Mouse (Mus musculus) E14TG2a.4 (cell line): ENCODE results near the gene Chit1.

ENCODE experiments used
- CTCF ChIP-seq: conservative IDR thresholded peaks from 2 replicates; pipeline ENCODE4 v1.5.1; 2014; ENCODE audit warnings: low read length
- NANOG ChIP-seq: IDR thresholded peaks from 2 replicates; pipeline ENCODE4 v1.6.1; 2014; ENCODE audit warnings: borderline replicate concordance, low read length, mixed read lengths
- POU5F1 ChIP-seq: IDR thresholded peaks from 2 replicates; pipeline ENCODE4 v1.6.1; 2014; ENCODE audit warnings: low read length, borderline replicate concordance

GRCm38 (mm10) chr1:134166547-134166946 is 55.5 kb downstream of the Chit1 start:
- TF ChIP-seq CTCF (no peak), NANOG (no peak), POU5F1 (no peak)
